In genomic region chr4:62685268-62685667, GRCm38 (mm10) we compare ENCODE assay signal across 13 mouse cellular contexts.
A peak's percentile ranks its signal among the peaks of the same experiment; 100 is the strongest.
DNase-seq lines count a peak whose midpoint lies in the region; ATAC-seq and TF ChIP-seq lines count a peak whose summit lies in the region.
"Had no signal": no experiment of that assay in that cellular context is flagged by ENCODE, and none has a peak within 500 bp of the region (broad histone marks: within the 10 kb centered on the region; RNA-seq: fewer than 3 reads in every experiment).

No protein-coding gene starts in this region.

- peaks cover 27% of the 10 kb centered on the region for H3K4me1 ChIP-seq in kidney, embryonic 15.5 days
- H3K4me1 ChIP-seq in CH12.LX (ENCODE audit: control insufficient read depth in 1 of 2, insufficient read depth in 2 of 2): peaks cover 37 to 71% of the 10 kb centered on the region in 2 experiments

- TF ChIP-seq EP300 in CH12.LX (IDR thresholded peaks at IDR 0.05; ENCODE audit: low read length): peak; percentile 63

- ATAC-seq in kidney, embryonic 15.5 days (replicated peaks; ENCODE audit: low FRiP score): no peak
- ATAC-seq in megakaryocyte progenitor cell, adult 5-6 weeks (replicated peaks; ENCODE audit: poor library complexity): peak; percentile 64
- ATAC-seq: intestine, postnatal 0 days had no signal

- H3K9me3 ChIP-seq in kidney, embryonic 15.5 days (replicated peaks): no peaks in the 10 kb centered on the region
- H3K9me3 ChIP-seq in CH12.LX (replicated peaks; ENCODE audit: low read length): no peaks in the 10 kb centered on the region
- H3K9me3 ChIP-seq: heart, embryonic 10.5 days; liver, embryonic 13.5 days had no signal

- H3K4me2 ChIP-seq in kidney, embryonic 15.5 days: no peak overlapping the region
- H3K4me2 ChIP-seq in CH12.LX (ENCODE audit: insufficient read depth, low read depth, poor library complexity, severe bottlenecking): no peak overlapping the region
- H3K4me2 ChIP-seq: liver, embryonic 13.5 days had no signal

- no peak for TF ChIP-seq CTCF in CH12.LX (conservative IDR thresholded peaks at IDR 0.05 in 1 of 2, IDR thresholded peaks at IDR 0.05 in 1 of 2; ENCODE audit: low read depth in 2 of 2, low read length in 2 of 2)
- no peak for TF ChIP-seq CTCF in gastrocnemius, adult 2 months (IDR thresholded peaks at IDR 0.05)
- no peak for TF ChIP-seq CTCF in left cerebral cortex, adult 2 months (IDR thresholded peaks at IDR 0.05)

- 0 out of 2 replicates have a peak overlapping the region, but pooled peaks have one; percentile 18 for H3K27ac ChIP-seq in kidney, embryonic 15.5 days
- no peak overlapping the region for H3K27ac ChIP-seq in CH12.LX (ENCODE audit: insufficient read depth, low read depth)
- no peak overlapping the region for H3K27ac ChIP-seq in gastrocnemius, adult 2 months
- H3K27ac ChIP-seq in left cerebral cortex, adult 2 months: no peak overlapping the region
- H3K27ac ChIP-seq: liver, embryonic 13.5 days had no signal

- intact Hi-C loops in gastrocnemius, adult 2 months (cut with DNase I): no loop called here
- intact Hi-C loops in left cerebral cortex, adult 2 months (cut with DNase I): no loop called here

- no peak for TF ChIP-seq POLR2A in CH12.LX (IDR thresholded peaks at IDR 0.05; ENCODE audit: low read depth, low read length)

- peaks cover 23% of the 10 kb centered on the region for H3K36me3 ChIP-seq in kidney, embryonic 15.5 days
- H3K36me3 ChIP-seq in CH12.LX (replicated peaks in 1 of 2; ENCODE audit: control insufficient read depth in 1 of 2, insufficient read depth in 1 of 2, low read length in 1 of 2): peaks cover 0 to 38% of the 10 kb centered on the region in 2 experiments
- H3K36me3 ChIP-seq: liver, embryonic 13.5 days had no signal

- in situ Hi-C loops in CH12.LX (cut with MboI; ENCODE audit: low pct_ligation_motif_present, low pct_unique_long_range_greater_than_20kb, low sequenced_read_pairs): loop anchor here (5.0 kb wide), 1 partner anchor 123 kb away; no protein-coding TSS in a partner anchor

- dilution Hi-C loops in CH12.LX (cut with MboI; ENCODE audit: extremely low pct_ligation_motif_present, extremely low pct_unique_long_range_greater_than_20kb, low sequenced_read_pairs): no loop called here

- 80% methylated on average over 10 of the region's 10 CpGs for WGBS in kidney, embryonic 15.5 days

- H3K79me2 ChIP-seq in CH12.LX (replicated peaks; ENCODE audit: control insufficient read depth, extremely low read depth, insufficient read depth, poor library complexity, severe bottlenecking): no peaks in the 10 kb centered on the region

- TF ChIP-seq RAD21 in CH12.LX (IDR thresholded peaks at IDR 0.05; ENCODE audit: low read depth, low read length): no peak

- no peak overlapping the region for H3K9ac ChIP-seq in kidney, embryonic 15.5 days
- H3K9ac ChIP-seq in CH12.LX (ENCODE audit: insufficient read depth, low read depth): no peak overlapping the region
- H3K9ac ChIP-seq: liver, embryonic 13.5 days had no signal

- no peak for DNase-seq in kidney, adult 8-10 months
- DNase-seq in CH12.LX (ENCODE audit: extremely low read depth): no peak
- peak; percentile 78 for DNase-seq in thymus, postnatal 0 days (ENCODE audit: low spot score)
- no peak for DNase-seq in gastrocnemius, adult 2 months
- DNase-seq in left cerebral cortex, adult 2 months (ENCODE audit: extremely low spot score in 1 of 2, low spot score in 2 of 2): no peak
- no peak for DNase-seq in adrenal gland, adult 18-20 months (ENCODE audit: low spot score in 2 of 2)
- DNase-seq: adrenal gland, adult 8-10 months; layer of hippocampus, postnatal 36 days; liver, embryonic 13.5 days had no signal

- H3K27me3 ChIP-seq in kidney, embryonic 15.5 days: no peaks in the 10 kb centered on the region
- H3K27me3 ChIP-seq in CH12.LX (replicated peaks): no peaks in the 10 kb centered on the region
- H3K27me3 ChIP-seq: liver, embryonic 13.5 days had no signal

- no peak overlapping the region for H3K4me3 ChIP-seq in kidney, embryonic 15.5 days (replicated peaks)
- no peak overlapping the region for H3K4me3 ChIP-seq in CH12.LX (replicated peaks in 1 of 3; ENCODE audit: low read depth in 2 of 3, low read length in 2 of 3, poor library complexity in 1 of 3)
- H3K4me3 ChIP-seq in gastrocnemius, adult 2 months: no peak overlapping the region
- H3K4me3 ChIP-seq in left cerebral cortex, adult 2 months: no peak overlapping the region
- H3K4me3 ChIP-seq: heart, embryonic 10.5 days; liver, embryonic 13.5 days had no signal

TF ChIP-seq in CH12.LX, 34 proteins besides CTCF, POLR2A, EP300 and RAD21:
- TF ChIP-seq ELF1 (IDR thresholded peaks at IDR 0.05; ENCODE audit: low read depth, low read length): peak; percentile 38; the same call in 1 of the 2 replicates
- no peak for TF ChIP-seq CHD1 (IDR thresholded peaks at IDR 0.05; ENCODE audit: low read depth, low read length)
- no peak for TF ChIP-seq E2F4 (IDR thresholded peaks at IDR 0.05; ENCODE audit: insufficient replicate concordance, low read depth, low read length)
- TF ChIP-seq MEF2A (IDR thresholded peaks at IDR 0.05; ENCODE audit: borderline replicate concordance, low read depth, low read length): no peak
- TF ChIP-seq ZKSCAN1 (IDR thresholded peaks at IDR 0.05; ENCODE audit: borderline replicate concordance, low read depth, low read length): no peak
- no peak for TF ChIP-seq NELFE (IDR thresholded peaks at IDR 0.05; ENCODE audit: low read depth, low read length)
- no peak for TF ChIP-seq ZMIZ1 (IDR thresholded peaks at IDR 0.05; ENCODE audit: low read depth, low read length)
- no peak for TF ChIP-seq HCFC1 (IDR thresholded peaks at IDR 0.05; ENCODE audit: low read depth, low read length)
- TF ChIP-seq ETS1 (conservative IDR thresholded peaks at IDR 0.05; ENCODE audit: low read depth, low read length): peak; percentile 61
- TF ChIP-seq NRF1 (IDR thresholded peaks at IDR 0.05; ENCODE audit: low read depth, low read length): no peak
- TF ChIP-seq ZNF384 (IDR thresholded peaks at IDR 0.05; ENCODE audit: low read depth, low read length): no peak
- TF ChIP-seq SMC3 (IDR thresholded peaks at IDR 0.05; ENCODE audit: low read depth, low read length): 0 out of 2 replicates have a peak, but pooled peaks have one; percentile 2
- peak; percentile 48; the same call in 1 of the 2 replicates for TF ChIP-seq TCF12 (IDR thresholded peaks at IDR 0.05; ENCODE audit: low read depth, low read length)
- peak; percentile 70 for TF ChIP-seq BHLHE40 (IDR thresholded peaks at IDR 0.05; ENCODE audit: low read depth, low read length)
- TF ChIP-seq IRF4 (IDR thresholded peaks at IDR 0.05; ENCODE audit: low read depth, low read length): no peak
